Mouse (Mus musculus): ENCODE measurements around the gene Cep63. TPM values are rescaled to one million over a fixed set of nuclear protein-coding genes. Genes with fewer than 3 reads are reported as not detected.

The Cep63 gene
- polyA plus RNA-seq, 1 experiment from 2014 or later, result 34.2 TPM

- Histone ChIP-seq H3K27ac (ENCODE audit: low read depth, low read length) (no peak overlapping the region), H3K36me3 (ENCODE audit: control insufficient read depth, insufficient read depth, low read length) (no peaks in the 10 kb centered on the region), H3K4me1 (ENCODE audit: control insufficient read depth, insufficient read depth, low read length) (0 out of 2 replicates have a peak, but pooled peaks cover under 1% of the 10 kb centered on the region), H3K4me2 (no peak overlapping the region), H3K9ac (ENCODE audit: low read depth, low read length) (no peak overlapping the region), H3K4me3 (ENCODE audit: low read depth, low read length) (no peak overlapping the region), H3K27me3 (ENCODE audit: control insufficient read depth, insufficient read depth, low read length) (no peaks in the 10 kb centered on the region), H3K9me3 (replicated peaks; ENCODE audit: control insufficient read depth, low read length) (no peaks in the 10 kb centered on the region)
- 67% methylated on average over 17 of the region's 17 CpGs for WGBS (ENCODE audit: insufficient replicate concordance)
- no peak for ATAC-seq (replicated peaks; ENCODE audit: insufficient number of reproducible peaks, low FRiP score, low TSS enrichment)
Observed at GRCm38 (mm10) chr9:102649917-102650527, 23.7 kb upstream of the Cep63 start.

- Histone ChIP-seq H3K36me3 (ENCODE audit: control insufficient read depth, insufficient read depth, low read length) (no peaks in the 10 kb centered on the region), H3K4me1 (ENCODE audit: control insufficient read depth, insufficient read depth, low read length) (peaks cover 14% of the 10 kb centered on the region), H3K9me3 (replicated peaks; ENCODE audit: control insufficient read depth, low read length) (no peaks in the 10 kb centered on the region), H3K27ac (ENCODE audit: low read depth, low read length) (no peak overlapping the region), H3K9ac (ENCODE audit: low read depth, low read length) (no peak overlapping the region), H3K27me3 (ENCODE audit: control insufficient read depth, insufficient read depth, low read length) (no peaks in the 10 kb centered on the region), H3K4me2 (no peak overlapping the region), H3K4me3 (ENCODE audit: low read depth, low read length) (no peak overlapping the region)
- 79% methylated on average over 6 of the region's 6 CpGs for WGBS (ENCODE audit: insufficient replicate concordance)
- no peak for ATAC-seq (replicated peaks; ENCODE audit: insufficient number of reproducible peaks, low FRiP score, low TSS enrichment)
Observed at GRCm38 (mm10) chr9:102647010-102647409, 20.7 kb upstream of the Cep63 start.

- H3K4me1 ChIP-seq (ENCODE audit: control insufficient read depth, insufficient read depth, low read length), result peaks cover 14% of the 10 kb centered on the region
- H3K27ac ChIP-seq (ENCODE audit: low read depth, low read length), result peak overlapping the region; percentile 22; the same call in 1 of the 2 replicates
- ATAC-seq (replicated peaks; ENCODE audit: insufficient number of reproducible peaks, low FRiP score, low TSS enrichment), result no peak
- H3K4me3 ChIP-seq (ENCODE audit: low read depth, low read length), result no peak overlapping the region
- H3K9me3 ChIP-seq (replicated peaks; ENCODE audit: control insufficient read depth, low read length), result no peaks in the 10 kb centered on the region
- H3K27me3 ChIP-seq (ENCODE audit: control insufficient read depth, insufficient read depth, low read length), result no peaks in the 10 kb centered on the region
- H3K4me2 ChIP-seq, result no peak overlapping the region
- no peaks in the 10 kb centered on the region for H3K36me3 ChIP-seq (ENCODE audit: control insufficient read depth, insufficient read depth, low read length)
- 78% methylated on average over 3 of the region's 3 CpGs for WGBS (ENCODE audit: insufficient replicate concordance)
- H3K9ac ChIP-seq (ENCODE audit: low read depth, low read length), result no peak overlapping the region
Observed at GRCm38 (mm10) chr9:102645119-102645695, 18.9 kb upstream of the Cep63 start.

GRCm38 (mm10) chr9:102643486-102644101 is 17.3 kb upstream of the Cep63 start:
- Histone ChIP-seq H3K4me3 (ENCODE audit: low read depth, low read length) (no peak overlapping the region), H3K9me3 (replicated peaks; ENCODE audit: control insufficient read depth, low read length) (no peaks in the 10 kb centered on the region; the same call in 1 of the 2 replicates), H3K4me1 (ENCODE audit: control insufficient read depth, insufficient read depth, low read length) (peaks cover 20% of the 10 kb centered on the region), H3K9ac (ENCODE audit: low read depth, low read length) (peak overlapping the region; percentile 54; the same call in 1 of the 2 replicates), H3K27me3 (ENCODE audit: control insufficient read depth, insufficient read depth, low read length) (no peaks in the 10 kb centered on the region), H3K27ac (ENCODE audit: low read depth, low read length) (peak overlapping the region; percentile 94), H3K36me3 (ENCODE audit: control insufficient read depth, insufficient read depth, low read length) (no peaks in the 10 kb centered on the region), H3K4me2 (peak overlapping the region; percentile 52)
- WGBS (ENCODE audit: insufficient replicate concordance), result 7% methylated on average over 10 of the region's 10 CpGs
- ATAC-seq (replicated peaks; ENCODE audit: insufficient number of reproducible peaks, low FRiP score, low TSS enrichment), result peak; percentile 67; the same call in 1 of the 2 replicates

GRCm38 (mm10) chr9:102643071-102643485 is 16.7 kb upstream of the Cep63 start:
- H3K4me1 ChIP-seq (ENCODE audit: control insufficient read depth, insufficient read depth, low read length), result peaks cover 20% of the 10 kb centered on the region
- no peak overlapping the region for H3K4me3 ChIP-seq (ENCODE audit: low read depth, low read length)
- no peak for ATAC-seq (replicated peaks; ENCODE audit: insufficient number of reproducible peaks, low FRiP score, low TSS enrichment)
- H3K9ac ChIP-seq (ENCODE audit: low read depth, low read length), result no peak overlapping the region
- no peaks in the 10 kb centered on the region; the same call in 1 of the 2 replicates for H3K9me3 ChIP-seq (replicated peaks; ENCODE audit: control insufficient read depth, low read length)
- peak overlapping the region; percentile 94 for H3K27ac ChIP-seq (ENCODE audit: low read depth, low read length)
- no peak overlapping the region for H3K4me2 ChIP-seq
- H3K36me3 ChIP-seq (ENCODE audit: control insufficient read depth, insufficient read depth, low read length), result no peaks in the 10 kb centered on the region
- 29% methylated on average over 8 of the region's 8 CpGs for WGBS (ENCODE audit: insufficient replicate concordance)
- no peaks in the 10 kb centered on the region for H3K27me3 ChIP-seq (ENCODE audit: control insufficient read depth, insufficient read depth, low read length)

- ATAC-seq (replicated peaks; ENCODE audit: insufficient number of reproducible peaks, low FRiP score, low TSS enrichment), result no peak
- no peak overlapping the region for H3K27ac ChIP-seq (ENCODE audit: low read depth, low read length)
Observed at GRCm38 (mm10) chr9:102641531-102641930, 15.2 kb upstream of the Cep63 start.

GRCm38 (mm10) chr9:102639510-102639909 is 13.2 kb upstream of the Cep63 start:
- H3K9me3 ChIP-seq (replicated peaks; ENCODE audit: control insufficient read depth, low read length), result no peaks in the 10 kb centered on the region; the same call in 1 of the 2 replicates
- H3K4me2 ChIP-seq, result no peak overlapping the region
- no peak overlapping the region for H3K9ac ChIP-seq (ENCODE audit: low read depth, low read length)
- H3K4me1 ChIP-seq (ENCODE audit: control insufficient read depth, insufficient read depth, low read length), result peaks cover 20% of the 10 kb centered on the region
- no peak overlapping the region for H3K4me3 ChIP-seq (ENCODE audit: low read depth, low read length)
- 60% methylated on average over 8 of the region's 8 CpGs for WGBS (ENCODE audit: insufficient replicate concordance)
- H3K27me3 ChIP-seq (ENCODE audit: control insufficient read depth, insufficient read depth, low read length), result no peaks in the 10 kb centered on the region
- no peaks in the 10 kb centered on the region for H3K36me3 ChIP-seq (ENCODE audit: control insufficient read depth, insufficient read depth, low read length)
- ATAC-seq (replicated peaks; ENCODE audit: insufficient number of reproducible peaks, low FRiP score, low TSS enrichment), result no peak
- 0 out of 2 replicates have a peak overlapping the region, but pooled peaks have one; percentile 24 for H3K27ac ChIP-seq (ENCODE audit: low read depth, low read length)

More at GRCm38 (mm10) chr9:102641531-102641930, 15.2 kb upstream of the Cep63 start:
- H3K36me3 ChIP-seq (ENCODE audit: control insufficient read depth, insufficient read depth, low read length), result no peaks in the 10 kb centered on the region
- no peaks in the 10 kb centered on the region; the same call in 1 of the 2 replicates for H3K9me3 ChIP-seq (replicated peaks; ENCODE audit: control insufficient read depth, low read length)
- H3K4me1 ChIP-seq (ENCODE audit: control insufficient read depth, insufficient read depth, low read length), result peaks cover 20% of the 10 kb centered on the region
- H3K27me3 ChIP-seq (ENCODE audit: control insufficient read depth, insufficient read depth, low read length), result no peaks in the 10 kb centered on the region
- WGBS (ENCODE audit: insufficient replicate concordance), result 65% methylated on average over 6 of the region's 6 CpGs
- H3K9ac ChIP-seq (ENCODE audit: low read depth, low read length), result no peak overlapping the region
- no peak overlapping the region for H3K4me3 ChIP-seq (ENCODE audit: low read depth, low read length)
- H3K4me2 ChIP-seq, result no peak overlapping the region

GRCm38 (mm10) chr9:102638963-102639362 is 12.6 kb upstream of the Cep63 start:
- Histone ChIP-seq H3K4me2 (no peak overlapping the region), H3K4me1 (ENCODE audit: control insufficient read depth, insufficient read depth, low read length) (peaks cover 20% of the 10 kb centered on the region), H3K4me3 (ENCODE audit: low read depth, low read length) (no peak overlapping the region), H3K9me3 (replicated peaks; ENCODE audit: control insufficient read depth, low read length) (no peaks in the 10 kb centered on the region; the same call in 1 of the 2 replicates), H3K27ac (ENCODE audit: low read depth, low read length) (no peak overlapping the region), H3K9ac (ENCODE audit: low read depth, low read length) (no peak overlapping the region), H3K36me3 (ENCODE audit: control insufficient read depth, insufficient read depth, low read length) (no peaks in the 10 kb centered on the region), H3K27me3 (ENCODE audit: control insufficient read depth, insufficient read depth, low read length) (no peaks in the 10 kb centered on the region)
- 66% methylated on average over 7 of the region's 7 CpGs for WGBS (ENCODE audit: insufficient replicate concordance)
- ATAC-seq (replicated peaks; ENCODE audit: insufficient number of reproducible peaks, low FRiP score, low TSS enrichment), result no peak
